21 mouse cellular contexts compared by ENCODE assay signal in genomic region chr9:122123181-122123580, GRCm38 (mm10). TPM values are rescaled to one million over a fixed set of nuclear protein-coding genes. Genes with fewer than 3 reads are reported as not detected.
DNase-seq lines count a peak whose midpoint lies in the region; ATAC-seq and TF ChIP-seq lines count a peak whose summit lies in the region.
"Had no signal": no experiment of that assay in that cellular context is flagged by ENCODE, and none has a peak within 500 bp of the region (broad histone marks: within the 10 kb centered on the region; RNA-seq: fewer than 3 reads in every experiment).

No protein-coding gene starts in this region.

- H3K4me2 ChIP-seq in embryonic facial prominence, embryonic 15.5 days (replicated peaks): no peak overlapping the region
- peak overlapping the region; percentile 26; the same call in 1 of the 2 replicates for H3K4me2 ChIP-seq in heart, embryonic 13.5 days
- no peak overlapping the region for H3K4me2 ChIP-seq in stomach, postnatal 0 days (replicated peaks; ENCODE audit: low read depth)
- H3K4me2 ChIP-seq: hindbrain, embryonic 13.5 days; liver, embryonic 15.5 days had no signal

- H3K27me3 ChIP-seq in embryonic facial prominence, embryonic 15.5 days: no peaks in the 10 kb centered on the region
- H3K27me3 ChIP-seq in embryonic facial prominence, embryonic 10.5 days (replicated peaks; ENCODE audit: low read depth, poor library complexity, severe bottlenecking): no peaks in the 10 kb centered on the region
- no peaks in the 10 kb centered on the region for H3K27me3 ChIP-seq in heart, embryonic 13.5 days (replicated peaks)
- H3K27me3 ChIP-seq in stomach, postnatal 0 days (ENCODE audit: control insufficient read depth, insufficient read depth, low read length): no peaks in the 10 kb centered on the region
- H3K27me3 ChIP-seq: hindbrain, embryonic 13.5 days; liver, embryonic 15.5 days; Patski had no signal

- H3K36me3 ChIP-seq in embryonic facial prominence, embryonic 15.5 days: no peaks in the 10 kb centered on the region
- H3K36me3 ChIP-seq in embryonic facial prominence, embryonic 10.5 days (replicated peaks): 0 out of 2 replicates have a peak, but pooled peaks cover 8% of the 10 kb centered on the region
- H3K36me3 ChIP-seq in heart, embryonic 13.5 days: peaks cover 14% of the 10 kb centered on the region; the same call in 1 of the 2 replicates
- H3K36me3 ChIP-seq in stomach, postnatal 0 days (ENCODE audit: control insufficient read depth, insufficient read depth, low read length): no peaks in the 10 kb centered on the region
- H3K36me3 ChIP-seq: hindbrain, embryonic 13.5 days; liver, embryonic 15.5 days; midbrain, embryonic 10.5 days had no signal

- no peaks in the 10 kb centered on the region for H3K9me3 ChIP-seq in embryonic facial prominence, embryonic 15.5 days (replicated peaks)
- H3K9me3 ChIP-seq in embryonic facial prominence, embryonic 10.5 days: no peaks in the 10 kb centered on the region
- H3K9me3 ChIP-seq in heart, embryonic 13.5 days: no peaks in the 10 kb centered on the region
- no peaks in the 10 kb centered on the region for H3K9me3 ChIP-seq in stomach, postnatal 0 days (ENCODE audit: control insufficient read depth, low read length)
- H3K9me3 ChIP-seq: forebrain, embryonic 10.5 days; hindbrain, embryonic 13.5 days; liver, embryonic 15.5 days; midbrain, embryonic 10.5 days had no signal

- no peak for DNase-seq in embryonic facial prominence, embryonic 10.5 days (ENCODE audit: low spot score)
- DNase-seq in heart, adult 8-10 months (ENCODE audit: low spot score): no peak
- DNase-seq in lung, adult 2 months: no peak
- DNase-seq in lung, postnatal 10 days: no peak
- no peak for DNase-seq in stomach, postnatal 0 days (ENCODE audit: low spot score)
- DNase-seq: adrenal gland, adult 8-10 months; cerebellum, adult 11 months; cerebellum, postnatal 14 days; forebrain, postnatal 0 days; kidney, adult 9 months; kidney, postnatal 36 days had no signal

- H3K4me3 ChIP-seq in embryonic facial prominence, embryonic 15.5 days (replicated peaks): no peak overlapping the region
- no peak overlapping the region for H3K4me3 ChIP-seq in embryonic facial prominence, embryonic 10.5 days
- no peak overlapping the region for H3K4me3 ChIP-seq in heart, embryonic 13.5 days
- peak overlapping the region; percentile 24 for H3K4me3 ChIP-seq in lung, adult 2 months (replicated peaks; ENCODE audit: extremely low read depth, low read depth, low read length)
- H3K4me3 ChIP-seq in stomach, postnatal 0 days (ENCODE audit: low read depth, low read length): no peak overlapping the region
- H3K4me3 ChIP-seq: forebrain, embryonic 10.5 days; hindbrain, embryonic 13.5 days; liver, embryonic 15.5 days; midbrain, embryonic 10.5 days had no signal

- no peak overlapping the region for H3K9ac ChIP-seq in embryonic facial prominence, embryonic 15.5 days
- H3K9ac ChIP-seq in heart, embryonic 13.5 days: no peak overlapping the region
- 0 out of 2 replicates have a peak overlapping the region, but pooled peaks have one; percentile 8 for H3K9ac ChIP-seq in stomach, postnatal 0 days (ENCODE audit: low read length)
- H3K9ac ChIP-seq: forebrain, postnatal 0 days; hindbrain, embryonic 13.5 days; liver, embryonic 15.5 days had no signal

- no peak for TF ChIP-seq EP300 in stomach, postnatal 0 days (optimal IDR thresholded peaks at IDR 0.05)

- H3K27ac ChIP-seq in embryonic facial prominence, embryonic 15.5 days (replicated peaks): peak overlapping the region; percentile 52; the same call in 1 of the 2 replicates
- H3K27ac ChIP-seq in embryonic facial prominence, embryonic 10.5 days (replicated peaks): no peak overlapping the region
- no peak overlapping the region; the same call in 1 of the 2 replicates for H3K27ac ChIP-seq in heart, embryonic 13.5 days (replicated peaks)
- H3K27ac ChIP-seq in stomach, postnatal 0 days (replicated peaks): no peak overlapping the region
- H3K27ac ChIP-seq: forebrain, embryonic 10.5 days; hindbrain, embryonic 13.5 days; liver, embryonic 15.5 days; macrophage; midbrain, embryonic 10.5 days had no signal

- no peak for TF ChIP-seq CTCF in lung, adult 2 months (IDR thresholded peaks at IDR 0.05; ENCODE audit: insufficient read depth, low read length)
- TF ChIP-seq CTCF in stomach, postnatal 0 days (IDR thresholded peaks at IDR 0.05; ENCODE audit: low read depth): no peak

- no peak for ATAC-seq in embryonic facial prominence, embryonic 15.5 days (ENCODE audit: insufficient number of reproducible peaks, low FRiP score, low TSS enrichment, low read depth)
- ATAC-seq in heart, embryonic 13.5 days (ENCODE audit: extremely low read depth, insufficient number of reproducible peaks, low FRiP score, low TSS enrichment): no peak
- no peak for ATAC-seq in stomach, postnatal 0 days (ENCODE audit: low FRiP score, low TSS enrichment)
- ATAC-seq: CD4-positive, CD25-positive, alpha-beta regulatory T cell, adult 4 months; forebrain, postnatal 0 days; inflammation-experienced regulatory T-cells, adult 6 months; Patski had no signal

- WGBS in embryonic facial prominence, embryonic 15.5 days: 64% methylated on average over 5 of the region's 5 CpGs
- 66% methylated on average over 5 of the region's 5 CpGs for WGBS in embryonic facial prominence, embryonic 10.5 days
- WGBS in heart, embryonic 13.5 days: 62% methylated on average over 5 of the region's 5 CpGs
- 46% methylated on average over 5 of the region's 5 CpGs for WGBS in lung, adult 2 months
- 68% methylated on average over 5 of the region's 5 CpGs for WGBS in stomach, postnatal 0 days

- H3K4me1 ChIP-seq in embryonic facial prominence, embryonic 15.5 days: peaks cover 12% of the 10 kb centered on the region
- H3K4me1 ChIP-seq in embryonic facial prominence, embryonic 10.5 days: peaks cover 17% of the 10 kb centered on the region
- peaks cover 65% of the 10 kb centered on the region for H3K4me1 ChIP-seq in heart, embryonic 13.5 days
- peaks cover 61% of the 10 kb centered on the region for H3K4me1 ChIP-seq in lung, adult 2 months (ENCODE audit: control insufficient read depth, insufficient read depth, low read length)
- H3K4me1 ChIP-seq in stomach, postnatal 0 days (replicated peaks; ENCODE audit: control insufficient read depth, insufficient read depth): no peaks in the 10 kb centered on the region

- TF ChIP-seq POLR2A in lung, adult 2 months (IDR thresholded peaks at IDR 0.05; ENCODE audit: borderline replicate concordance, extremely low read depth, low read depth, low read length): no peak

RNA-seq across cellular contexts. Expression of gene Snrk, which starts 6.1 kb away (rescaled TPM):
- 61.5 and 63.1 TPM in 2 replicates for polyA plus RNA-seq in embryonic facial prominence, embryonic 15.5 days (2015; fragmentation: Nextera tagmentation; extraction: Ambion mirVana)
- polyA plus RNA-seq in embryonic facial prominence, embryonic 10.5 days (2016; fragmentation: Nextera tagmentation; extraction: Ambion mirVana): 33.2 and 34.8 TPM in 2 replicates
- 38.0 and 39.4 TPM in 2 replicates for polyA plus RNA-seq in heart, embryonic 13.5 days (2015; fragmentation: Nextera tagmentation; extraction: Ambion mirVana)
- total RNA-seq in heart, adult 8-10 months (2022): 100 to 1,000 TPM; 111 to 152 (median 125) TPM
- polyA plus RNA-seq in lung, adult 2 months (2012; rRNA removed): 107 and 129 TPM in 2 replicates
- 34.0 and 38.2 TPM in 2 replicates for polyA plus RNA-seq in stomach, postnatal 0 days (2015; fragmentation: Nextera tagmentation; extraction: Ambion mirVana)
